In the genomic region with DNA sequence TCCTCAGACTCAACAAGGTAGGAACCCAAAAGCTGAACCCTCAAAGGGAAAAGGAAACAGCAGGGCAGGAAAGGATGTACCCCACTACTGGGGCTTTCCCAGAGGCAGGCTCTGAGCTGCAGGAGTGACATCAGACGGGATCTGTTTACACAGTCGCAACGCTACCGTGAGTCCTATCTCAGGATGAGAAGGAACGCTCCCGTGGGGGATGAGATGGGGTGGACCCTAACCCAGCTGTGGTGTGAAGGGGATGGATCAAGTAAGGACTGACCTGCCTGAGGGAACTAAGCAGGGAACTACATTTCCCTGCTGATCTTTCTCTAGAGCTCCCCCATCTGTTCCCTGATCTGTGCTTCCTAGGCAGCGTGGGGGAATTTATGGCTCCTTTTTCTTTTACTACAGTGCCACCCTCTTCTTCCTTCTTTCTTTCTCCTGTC, we compare ENCODE assay signal across 8 mouse cellular contexts. TPM values are rescaled to one million over a fixed set of nuclear protein-coding genes. Genes with fewer than 3 reads are reported as not detected.
A peak's percentile ranks its signal among the peaks of the same experiment; 100 is the strongest.
DNase-seq lines count a peak whose midpoint lies in the region; ATAC-seq and TF ChIP-seq lines count a peak whose summit lies in the region.

A gene (plus strand): TSS at position 101 of the 437 bp plus-strand sequence.

- DNase-seq in lung, adult 2 months: peak; percentile 39
- no peak for DNase-seq in lung, postnatal 14 days
- peak; percentile 78 for DNase-seq in brain, adult 2 months (ENCODE audit: low read depth, low spot score)
- no peak for DNase-seq in gastrocnemius, postnatal 14 days
- peak; percentile 30 to 34 for DNase-seq in left cerebral cortex, postnatal 36 days (ENCODE audit: low spot score in 2 of 2)
- peak; percentile 36 for DNase-seq in naive thymus-derived CD4-positive, alpha-beta T cell, adult 2 months (ENCODE audit: low read depth)
- no peak for DNase-seq in spleen, adult 12 weeks (ENCODE audit: low spot score)

- peak; percentile 69 for ATAC-seq in inflammation-experienced regulatory T-cells, adult 6 months

- peaks cover 23% of the 10 kb centered on the region for H3K4me1 ChIP-seq in lung, adult 2 months (ENCODE audit: control insufficient read depth, insufficient read depth, low read length)

- no peak within 1 kb of the TSS for H3K4me3 ChIP-seq in lung, adult 2 months (replicated peaks; ENCODE audit: extremely low read depth, low read depth, low read length)

- WGBS in lung, adult 2 months: 3% methylated on average over 7 of the region's 7 CpGs

- intact Hi-C loops in gastrocnemius, postnatal 14 days (cut with DNase I; ENCODE audit: low total_unique reads): no loop called here
- intact Hi-C loops in left cerebral cortex, postnatal 36 days (cut with DNase I): loop anchor here (1.0 kb wide), 1 partner anchor 40 kb away; no protein-coding TSS in a partner anchor

- no peak for TF ChIP-seq POLR2A in lung, adult 2 months (IDR thresholded peaks at IDR 0.05; ENCODE audit: borderline replicate concordance, extremely low read depth, low read depth, low read length)

- TF ChIP-seq CTCF in lung, adult 2 months (IDR thresholded peaks at IDR 0.05; ENCODE audit: insufficient read depth, low read length): no peak

RNA-seq across cellular contexts. Expression of the gene that starts here (rescaled TPM):
- 89.8 and 133 TPM in 2 replicates for polyA plus RNA-seq in lung, adult 2 months (2012; rRNA removed)
- 10 to 100 TPM; 15.0 to 15.6 TPM for total RNA-seq in gastrocnemius, postnatal 14 days (2021)
- 10 to 100 TPM; 10.4 to 35.1 (median 25.4) TPM for polyA plus RNA-seq in inflammation-experienced regulatory T-cells, adult 6 months (2017; shearing (Covaris generic))
- 10 to 100 TPM; 34.7 to 40.4 TPM for total RNA-seq in left cerebral cortex, postnatal 36 days (2021)

Comparison
In these comparisons a context has a peak if more than half of its experiments do, and no peak if none do; other contexts are left out.
1. DNase-seq: peak in lung, adult 2 months (single experiment), brain, adult 2 months (single experiment), left cerebral cortex, postnatal 36 days (2 of 2) and naive thymus-derived CD4-positive, alpha-beta T cell, adult 2 months (single experiment); none in lung, postnatal 14 days (single experiment), gastrocnemius, postnatal 14 days (single experiment) and spleen, adult 12 weeks (single experiment).